Mouse (Mus musculus) fibroblast of lung, adult 2 months (primary cell): ENCODE results near the gene Gng7.
"Not testable (repeated sequence)": the region's sequence is repeated elsewhere in the genome, so short reads cannot be mapped to it uniquely, and the experiment has no call there.

Experiments used
- DNase-seq: peaks from one replicate; pipeline ENCODE4 v3.0.0-alpha.2; 2011; ENCODE audit warnings: low read depth

The Gng7 gene

GRCm38 (mm10) chr10:81014393-81015384 is at the start of gene Gng7:
Gng7 (minus strand) TSS chr10:81014945.
- DNase-seq = peak; percentile 94

DNA sequence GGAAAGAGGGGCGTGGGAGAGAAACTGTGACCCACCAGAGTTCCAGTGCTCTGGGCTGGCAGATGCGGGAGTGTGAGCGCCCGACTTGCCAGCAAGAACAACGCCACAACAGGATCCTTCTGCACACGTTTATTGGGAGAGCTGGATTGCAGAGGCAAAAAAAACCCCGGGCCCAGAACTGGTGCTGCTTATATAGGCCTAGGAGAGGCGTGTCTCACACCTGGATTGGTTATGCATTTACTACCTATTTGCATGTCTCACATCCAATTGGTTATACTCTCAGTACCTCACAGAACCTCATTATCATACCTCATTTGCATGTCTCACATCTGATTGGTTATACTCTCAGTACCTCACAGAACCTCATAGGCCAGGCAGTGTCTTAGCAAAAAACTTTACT is 49.8 kb upstream of the Gng7 start:
- not testable (repeated sequence) for DNase-seq

DNA sequence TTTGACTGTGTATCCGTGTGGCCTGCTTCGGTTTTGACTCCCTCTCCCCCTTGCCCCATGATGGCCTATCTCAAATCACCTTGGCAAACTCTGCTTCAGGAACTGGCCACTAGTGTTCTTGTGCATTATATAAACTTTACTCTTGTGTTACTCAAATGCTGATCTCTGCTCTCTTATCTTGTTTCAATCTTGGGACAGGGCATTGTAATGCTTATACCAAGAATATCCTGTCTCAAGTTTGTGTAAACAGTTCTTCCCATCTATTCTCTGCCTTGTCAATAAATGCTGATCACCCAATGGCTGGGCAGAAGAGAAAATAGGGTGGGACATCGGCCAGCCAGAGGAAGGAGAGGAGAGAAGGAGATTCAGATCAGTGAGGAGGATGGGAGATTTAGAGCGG is 48.0 kb upstream of the Gng7 start:
- no peak for DNase-seq

GRCm38 (mm10) chr10:81059603-81060543 is 45.1 kb upstream of the Gng7 start, which contains the start of gene Sgta:
Sgta (minus strand) TSS chr10:81060181.
- DNase-seq = peak; percentile 99

GRCm38 (mm10) chr10:81058896-81059295 is 44.2 kb upstream of the Gng7 start:
- DNase-seq = no peak

GRCm38 (mm10) chr10:81057406-81058130 is 42.8 kb upstream of the Gng7 start:
- no peak for DNase-seq

- DNase-seq = not testable (repeated sequence)
Observed at GRCm38 (mm10) chr10:81055802-81056340, 41.1 kb upstream of the Gng7 start.

DNA sequence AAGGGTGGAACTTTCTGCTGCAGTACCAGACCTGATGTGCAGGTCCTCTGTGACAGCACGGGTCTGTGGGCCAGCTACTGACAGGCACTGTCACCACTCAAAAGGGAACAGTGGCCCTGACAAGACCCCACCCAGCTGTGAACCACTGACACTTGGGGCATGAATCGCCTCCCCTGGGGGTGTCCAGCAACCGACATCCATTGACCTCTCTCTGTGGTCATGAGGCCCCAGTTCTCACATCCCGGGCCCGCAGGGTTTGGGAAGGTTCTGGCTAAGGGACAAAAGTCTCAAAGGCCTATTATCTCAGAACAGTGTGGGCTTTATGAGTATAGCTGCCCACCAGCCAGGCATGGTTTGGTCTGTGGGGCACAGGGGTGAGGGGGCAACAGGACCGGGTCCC is 40.4 kb upstream of the Gng7 start:
- DNase-seq = no peak

DNA sequence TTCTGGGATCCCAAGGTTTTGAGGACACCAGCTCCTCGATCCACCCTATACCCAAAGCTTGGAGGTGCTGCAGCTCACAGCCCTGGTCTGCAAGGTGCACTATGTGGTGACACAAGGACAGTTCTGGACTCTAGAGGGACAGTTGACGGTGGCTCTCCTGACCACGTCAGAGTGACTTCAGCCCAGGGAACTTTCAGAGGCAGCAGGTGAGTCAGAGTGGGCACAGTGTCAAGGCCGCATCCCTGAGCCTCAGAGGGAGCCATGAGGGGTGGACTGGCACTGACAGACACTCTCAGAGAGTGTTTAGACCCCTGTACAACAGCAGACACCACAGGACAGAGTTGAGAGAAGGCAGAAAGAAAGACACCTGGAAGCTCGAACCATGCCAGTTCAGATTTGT is 37.8 kb upstream of the Gng7 start:
- no peak for DNase-seq

DNA sequence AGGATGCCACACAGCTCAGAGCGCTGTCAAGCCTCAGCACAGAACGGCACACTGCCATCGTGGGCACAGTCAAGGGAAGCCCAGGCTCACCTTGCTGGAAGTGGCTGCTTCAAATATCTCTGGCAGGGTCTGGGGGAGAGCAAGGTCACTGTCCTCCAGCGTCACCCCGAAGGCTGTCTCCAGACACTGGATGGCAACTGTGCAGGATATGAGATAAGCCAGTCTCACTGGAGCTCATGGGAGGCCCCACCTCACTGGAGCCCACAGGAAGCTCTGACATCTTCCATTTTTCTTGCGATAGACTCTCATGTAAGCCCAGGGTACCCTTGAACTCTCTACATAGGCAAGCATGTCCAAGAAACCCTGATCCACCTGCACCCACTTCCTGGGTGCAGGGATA is 36.4 kb upstream of the Gng7 start:
- DNase-seq = no peak

GRCm38 (mm10) chr10:81050645-81051044 is 35.9 kb upstream of the Gng7 start:
- no peak for DNase-seq

DNA sequence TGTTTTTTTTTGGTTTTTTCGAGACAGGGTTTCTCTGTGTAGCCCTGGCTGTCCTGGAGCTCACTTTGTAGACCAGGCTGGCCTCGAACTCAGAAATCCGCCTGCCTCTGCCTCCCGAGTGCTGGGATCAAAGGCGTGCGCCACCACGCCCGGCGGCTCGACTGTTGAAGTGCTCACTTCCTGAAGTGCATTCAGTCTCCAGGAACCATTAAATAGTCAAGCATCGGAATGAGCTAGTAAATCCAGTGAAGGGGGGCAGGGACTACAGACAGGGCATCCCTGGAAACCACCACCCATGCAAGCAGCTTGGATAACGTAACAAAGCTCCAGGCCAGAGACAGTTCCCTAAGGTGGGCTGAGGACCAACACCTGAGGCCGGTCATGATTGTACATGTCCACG is 30.5 kb upstream of the Gng7 start:
- DNase-seq = not testable (repeated sequence)

DNA sequence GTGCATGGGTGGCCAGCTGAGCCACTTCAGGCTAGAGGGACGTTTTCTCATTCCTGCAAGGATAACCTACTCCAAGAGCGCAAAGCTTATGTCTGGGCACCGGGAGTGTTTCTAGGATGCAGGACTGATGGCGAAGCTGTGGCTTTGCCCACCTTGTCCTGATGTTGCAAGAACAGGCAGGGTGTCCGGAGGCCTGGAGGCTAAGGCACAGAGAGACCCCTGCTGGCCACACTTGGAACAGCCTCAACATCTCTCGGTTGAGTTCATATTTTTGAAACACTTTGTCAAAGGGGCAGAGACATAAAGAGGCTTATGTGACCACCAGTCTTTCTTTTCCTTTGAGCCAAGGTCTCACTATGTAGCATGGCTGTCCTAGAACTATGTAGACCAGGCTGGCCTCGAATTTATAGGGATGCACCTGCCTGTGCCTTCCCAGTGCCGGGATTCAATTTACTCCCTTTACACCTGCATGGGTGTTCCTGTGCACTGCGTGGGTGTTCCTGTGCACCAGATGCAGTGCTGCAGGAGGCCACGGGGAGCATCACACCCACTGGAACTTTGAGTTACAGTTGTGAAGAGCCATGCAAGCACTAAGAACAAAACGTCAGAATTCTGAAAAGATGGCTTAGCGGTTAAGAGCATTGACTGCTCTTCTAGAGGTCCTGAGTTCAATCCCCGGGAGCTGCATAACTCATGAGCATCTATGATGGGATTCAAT is 26.9 kb upstream of the Gng7 start:
- DNase-seq = peak; percentile 20

DNA sequence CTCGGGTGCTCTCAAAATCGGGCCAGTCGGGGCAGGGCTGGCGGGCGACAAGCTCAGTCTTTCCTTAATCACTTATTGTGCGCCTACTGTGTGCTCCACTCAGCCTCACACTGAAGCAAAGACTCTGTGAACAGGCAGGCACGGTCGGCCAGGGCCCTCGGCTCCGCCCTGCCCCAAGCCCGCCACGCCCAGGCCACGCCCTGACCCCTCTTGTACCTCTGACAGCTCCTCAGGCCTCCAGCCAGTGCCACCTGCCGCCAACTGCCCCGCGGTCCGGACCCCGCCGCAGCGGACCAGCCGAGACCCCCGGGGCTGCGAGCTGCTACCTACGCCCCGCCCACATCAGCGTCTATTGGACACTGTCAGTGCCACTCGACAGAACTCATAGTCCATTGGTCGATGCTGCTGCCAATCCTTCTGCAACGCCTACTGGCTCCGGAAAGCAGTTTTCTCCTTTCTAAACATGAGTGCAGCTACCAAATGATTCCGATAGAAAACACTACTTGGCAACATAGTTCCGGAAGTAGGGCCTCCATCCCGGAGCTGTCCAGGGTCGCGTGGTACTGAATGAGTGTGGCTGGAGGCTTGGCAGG is 22.3 kb upstream of the Gng7 start, which contains the start of gene Slc39a3:
Gene Slc39a3, minus strand, starts transcription at position 439 of the 593 bp plus-strand sequence.
- peak; percentile 96 for DNase-seq

DNA sequence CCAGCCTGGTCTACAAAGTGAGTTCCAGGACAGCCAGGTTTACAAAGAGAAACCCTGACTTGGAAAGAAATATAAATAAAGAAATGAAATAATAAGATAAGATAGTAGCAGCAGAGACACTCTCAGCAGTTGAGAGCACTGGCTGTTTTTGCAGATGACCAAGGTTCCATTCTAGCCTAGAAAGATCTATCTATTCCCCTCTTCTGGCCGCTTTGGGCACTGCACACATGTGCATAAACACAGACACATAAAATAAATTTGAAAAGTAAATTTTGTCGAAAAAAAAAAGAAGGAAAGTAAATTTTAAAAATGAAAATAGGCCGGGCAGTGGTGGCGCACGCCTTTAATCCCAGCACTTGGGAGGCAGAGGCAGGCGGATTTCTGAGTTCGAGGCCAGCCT is 21.5 kb upstream of the Gng7 start:
- no peak for DNase-seq

DNA sequence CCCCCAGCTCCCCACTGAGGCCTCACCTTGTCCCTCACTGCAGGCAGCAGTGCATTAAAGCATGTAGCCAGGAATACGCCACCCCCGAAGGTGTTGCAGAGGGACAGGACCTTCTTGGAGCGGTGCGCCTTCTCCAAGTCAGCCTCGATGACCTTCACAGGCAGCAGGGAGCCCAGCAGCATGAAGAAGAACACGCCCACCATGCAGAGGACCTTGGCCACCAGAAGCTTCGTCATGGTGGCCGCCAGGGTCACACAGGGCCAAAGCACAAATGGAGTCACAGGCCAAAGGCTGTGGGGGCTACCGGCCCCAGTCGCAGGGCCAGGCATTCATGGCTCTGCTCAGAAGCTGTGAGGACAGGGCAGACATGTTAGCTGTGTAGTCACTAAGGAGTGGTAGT is 18.8 kb upstream of the Gng7 start:
- no peak for DNase-seq

DNA sequence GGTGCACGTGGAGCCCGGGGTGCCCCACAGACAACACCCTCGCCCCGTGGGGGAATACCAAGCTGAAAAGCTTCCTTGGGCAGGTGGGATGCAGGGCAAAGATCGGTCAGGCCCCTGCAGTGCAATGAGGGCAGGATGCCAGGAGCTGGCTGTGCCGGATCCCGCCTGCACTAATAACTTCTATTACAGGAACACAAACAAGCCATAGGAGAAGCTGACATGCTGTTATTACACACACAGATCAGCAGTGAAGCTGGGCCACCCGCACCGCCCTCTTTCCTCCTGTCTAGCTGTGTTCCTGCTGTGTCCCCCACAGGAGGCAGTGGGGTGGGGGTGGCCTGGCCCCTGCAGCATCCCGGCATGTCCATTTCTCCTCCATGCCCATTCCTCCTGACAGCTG is 14.3 kb upstream of the Gng7 start:
- DNase-seq = no peak

- DNase-seq = no peak
Observed at GRCm38 (mm10) chr10:81028219-81028618, 13.5 kb upstream of the Gng7 start.

DNA sequence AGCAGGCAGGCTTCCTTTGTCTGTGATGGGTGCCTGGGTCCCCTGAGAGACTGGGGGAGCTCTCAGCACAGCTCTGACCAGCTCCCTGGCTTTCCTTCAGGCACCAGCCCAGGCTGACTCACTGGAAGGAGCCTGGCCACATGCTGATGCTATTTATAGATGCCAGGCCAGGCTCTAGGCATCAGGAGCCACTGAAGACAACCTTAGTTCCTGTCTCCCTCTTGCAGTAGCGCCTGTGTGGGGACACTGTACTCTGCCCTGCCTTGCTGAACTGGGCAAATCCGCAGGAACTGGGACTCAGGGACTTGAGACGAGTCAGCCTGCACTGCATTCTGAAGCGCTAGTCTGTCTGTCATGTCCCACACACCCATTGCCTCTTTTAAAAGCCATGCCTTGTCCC is 12.6 kb upstream of the Gng7 start:
- peak; percentile 62 for DNase-seq

GRCm38 (mm10) chr10:81026857-81027256 is 12.1 kb upstream of the Gng7 start:
- DNase-seq = no peak
